Mouse (Mus musculus) neural tube, postnatal 0 days (tissue): ENCODE results near the gene Rel. TPM values are rescaled to one million over a fixed set of nuclear protein-coding genes. Genes with fewer than 3 reads are reported as not detected.

Source experiments
- polyA plus RNA-seq: library from polyadenylated mRNA; unstranded; fragments of >200 nt; fragmentation: Nextera tagmentation; extraction: Ambion mirVana; gene quantifications from 2 replicates; pipeline ENCODE4 v1.2.1, GENCODE M21; 2015

Gene Rel
- polyA plus RNA-seq, result 0.83 and 0.84 TPM in 2 replicates

GRCm38 (mm10) chr11:23770760-23771506, at the start of gene Rel:
Gene Rel, minus strand, starts transcription at chr11:23770970.

Other genes starting within 250 kb of the Rel start
- gene 1700093K21Rik, start 249.8 kb downstream of the Rel start, polyA plus RNA-seq, result 0.17 TPM in 1 of 2 replicates, not detected in the other
- gene 0610010F05Rik, start 137.3 kb downstream of the Rel start, polyA plus RNA-seq, result 118 and 121 TPM in 2 replicates
- 8.3 and 9.2 TPM in 2 replicates for gene Pus10, start 105.3 kb downstream of the Rel start, polyA plus RNA-seq
- 24.8 and 32.1 TPM in 2 replicates for gene Pex13, start 105.0 kb downstream of the Rel start, polyA plus RNA-seq
- gene Papolg, start 124.3 kb upstream of the Rel start, polyA plus RNA-seq, result 9.3 and 10.3 TPM in 2 replicates